Mouse (Mus musculus) heart, postnatal 25 days (tissue): ENCODE measurements around the gene Dph7. TPM values are rescaled to one million over a fixed set of nuclear protein-coding genes. Genes with fewer than 3 reads are reported as not detected.
"Not testable (repeated sequence)": the region's sequence is repeated elsewhere in the genome, so short reads cannot be mapped to it uniquely, and the experiment has no call there.

Source experiments
- DNase-seq: peaks from one replicate; pipeline ENCODE4 v3.0.0; 2022; ENCODE audit warnings: low spot score
- intact Hi-C: fragments of 180-260 bp; cut with DNase I; formaldehyde crosslinking; loops from one replicate; pipeline ENCODE4 v1.15.1; 2025
- microRNA-seq: library from miRNA; unstranded; fragments of <30 nt; microRNA quantifications from one replicate; pipeline ENCODE4 v1.2.0, GENCODE M21; 2022
- total RNA-seq, 2 experiments: library from RNA; stranded (reverse); gene quantifications; 2 replicates each; pipeline ENCODE4 v1.2.3; 2021

Gene Dph7
- total RNA-seq, 2 experiments from 2014 or later = 3.3 to 4.0 TPM

DNA sequence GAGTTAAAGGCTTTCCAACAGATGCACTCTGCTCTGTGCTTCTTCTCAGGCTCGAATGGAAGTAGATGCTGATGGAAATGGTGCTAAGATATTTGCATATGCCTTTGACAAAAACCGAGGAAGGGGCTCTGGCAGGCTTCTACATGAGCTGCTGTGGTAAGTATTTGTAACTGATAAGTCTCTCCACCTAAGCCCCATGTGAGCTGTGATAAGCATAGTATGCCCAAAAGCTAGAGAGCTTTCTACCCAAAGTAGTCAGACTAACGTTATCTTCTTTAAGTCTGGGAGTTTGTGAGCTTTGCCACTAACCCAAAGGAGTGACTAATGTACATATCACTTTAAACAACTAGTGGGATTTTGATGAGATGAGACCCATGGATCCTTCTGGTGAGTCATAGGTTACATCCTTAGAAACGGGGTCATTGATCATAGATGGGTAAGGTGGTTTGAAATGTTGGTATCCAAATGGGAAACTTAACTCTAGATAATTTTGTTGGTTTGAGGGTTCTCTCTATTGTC is 9.6 kb upstream of the Dph7 start:
- no peak for DNase-seq

GRCm38 (mm10) chr2:24960910-24961309 is 1.3 kb upstream of the Dph7 start:
- intact Hi-C loops = loop anchor here (10.0 kb wide), 1 partner anchor 224 kb away; the partner anchor contains the start of gene Nrarp
- no peak for DNase-seq

More for the DNA sequence above, 9.6 kb upstream of the Dph7 start:
- intact Hi-C loops = no loop called here

GRCm38 (mm10) chr2:24970386-24970785 is 8.2 kb downstream of the Dph7 start:
- no peak for DNase-seq
- intact Hi-C loops = no loop called here

GRCm38 (mm10) chr2:24974452-24974851 is 12.3 kb downstream of the Dph7 start:
- intact Hi-C loops = not testable (repeated sequence)

DNA sequence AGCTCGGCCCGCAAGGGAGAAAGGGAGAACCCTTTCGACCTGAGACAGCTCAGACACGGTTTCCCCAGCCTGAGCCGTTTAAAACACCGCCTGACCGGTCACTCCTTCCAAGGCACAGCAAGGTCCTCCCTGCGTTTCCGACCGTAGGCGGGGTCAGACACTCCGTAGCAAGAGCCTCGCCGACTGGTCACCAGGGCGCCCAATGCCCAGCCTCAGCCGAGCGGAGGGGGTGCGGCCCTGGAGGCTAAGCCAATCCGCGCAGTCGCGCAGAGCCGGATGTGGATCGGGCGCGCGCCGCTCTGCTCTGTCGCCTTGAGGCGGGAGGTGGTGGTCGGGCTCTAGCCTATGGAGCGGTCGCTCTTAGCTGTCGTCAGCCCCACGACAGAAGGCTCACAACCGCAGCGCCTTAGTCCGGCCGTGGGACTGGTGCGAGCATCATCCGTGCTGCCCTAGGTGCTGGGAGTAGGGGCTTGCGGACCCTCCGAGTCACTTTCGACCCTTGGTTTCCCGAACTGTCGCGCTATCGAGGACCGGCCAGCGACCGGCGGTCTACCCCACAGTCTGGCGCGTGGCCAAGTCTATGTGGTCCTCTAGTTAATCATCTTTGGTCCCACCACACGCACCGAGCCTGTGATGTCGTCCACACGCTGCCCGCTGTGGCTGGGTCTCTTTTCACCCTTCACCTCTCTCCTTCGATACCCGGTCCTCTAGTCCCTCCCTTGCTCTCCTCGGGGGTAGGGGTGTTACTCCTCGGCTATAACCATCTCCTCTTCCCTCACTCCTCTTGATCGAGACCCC is 12.9 kb downstream of the Dph7 start, which contains the start of gene Mrpl41:
TSS of gene Mrpl41 (minus strand) at position 193 of the 798 bp plus-strand sequence.
- intact Hi-C loops = no loop called here
- DNase-seq = peak; percentile 97

More at GRCm38 (mm10) chr2:24974452-24974851, 12.3 kb downstream of the Dph7 start:
- DNase-seq = not testable (repeated sequence)

DNA sequence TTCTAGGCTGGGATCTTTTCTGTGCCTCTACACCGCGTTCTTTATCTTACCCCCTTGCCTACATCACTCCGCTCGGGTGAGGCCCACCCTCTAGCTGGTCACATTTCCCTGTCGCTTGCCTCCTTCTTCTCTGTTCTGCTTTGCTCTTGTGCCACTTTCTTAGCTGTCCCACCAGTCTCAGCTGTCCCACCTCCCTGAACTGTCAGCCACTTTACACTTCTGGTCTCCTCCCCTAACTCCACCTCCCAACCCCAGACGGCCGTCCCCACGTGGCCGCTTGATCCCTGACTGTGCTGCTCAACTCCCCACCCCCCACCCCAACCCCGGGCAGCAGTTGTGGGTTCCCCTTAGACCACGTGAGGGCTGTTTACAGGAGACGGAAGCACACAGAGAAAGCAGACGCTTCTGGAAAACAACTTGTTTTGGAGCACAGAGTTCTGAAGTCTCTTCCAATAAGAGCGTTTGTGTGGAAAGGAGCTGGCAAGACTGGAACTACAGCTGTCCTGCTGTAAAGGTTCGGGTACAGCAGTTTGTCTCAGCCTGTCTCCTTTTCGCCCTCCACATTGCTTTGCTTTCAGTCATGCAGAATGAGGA is 13.6 kb downstream of the Dph7 start, which contains the start of gene Pnpla7:
TSS of gene Pnpla7 (plus strand) at position 330 of the 594 bp plus-strand sequence.
- peak; percentile 72 for DNase-seq
- intact Hi-C loops = no loop called here

DNA sequence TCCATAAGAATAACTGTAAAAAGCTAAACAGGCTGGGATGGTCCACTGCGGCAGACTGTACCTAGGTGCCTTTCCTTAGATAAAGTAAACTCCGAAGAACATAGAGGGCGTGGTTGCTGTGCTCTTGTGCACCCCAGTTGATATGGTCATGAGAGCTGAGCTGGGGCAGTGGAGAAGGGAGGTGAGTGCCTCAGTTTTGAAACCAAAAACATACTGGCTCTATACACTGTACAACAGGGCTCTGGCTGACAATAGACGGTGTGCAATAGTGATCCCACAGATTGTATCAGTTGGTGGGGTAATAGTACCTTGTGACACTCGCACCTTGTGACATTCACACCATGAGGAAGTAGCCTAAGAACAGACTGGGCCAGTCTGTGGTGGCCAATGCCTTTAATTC is 14.8 kb downstream of the Dph7 start:
- intact Hi-C loops = no loop called here
- no peak for DNase-seq

DNA sequence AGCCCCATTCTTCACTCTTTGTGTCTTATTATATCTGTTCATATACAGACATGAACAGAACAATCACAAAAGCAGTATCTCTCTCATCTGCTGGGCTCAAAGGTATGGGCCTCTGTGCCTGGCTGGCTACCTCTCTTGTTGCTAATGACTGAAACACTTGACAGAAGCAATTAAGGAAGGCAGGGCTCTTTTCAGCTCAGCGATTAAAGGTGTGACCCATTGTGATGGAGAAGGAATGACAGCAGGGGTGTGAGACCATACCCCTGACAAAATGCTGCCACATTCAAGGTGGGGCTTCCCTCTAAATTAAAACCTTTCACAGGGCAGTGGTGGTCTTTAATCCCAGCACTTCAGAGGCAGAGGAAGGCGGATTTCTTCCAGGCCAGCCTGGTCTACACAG is 25.6 kb downstream of the Dph7 start:
- no peak for DNase-seq
- intact Hi-C loops = no loop called here

- DNase-seq = no peak
- intact Hi-C loops = no loop called here
Measured at GRCm38 (mm10) chr2:24995332-24995731, 33.1 kb downstream of the Dph7 start.

- no peak for DNase-seq
- intact Hi-C loops = no loop called here
Measured at GRCm38 (mm10) chr2:24996471-24996870, 34.3 kb downstream of the Dph7 start.

- no peak for DNase-seq
Measured at GRCm38 (mm10) chr2:25000544-25001235, 38.5 kb downstream of the Dph7 start.

GRCm38 (mm10) chr2:25003946-25004786 is 42.0 kb downstream of the Dph7 start:
- no peak for DNase-seq
- intact Hi-C loops = no loop called here

More at GRCm38 (mm10) chr2:25000544-25001235, 38.5 kb downstream of the Dph7 start:
- intact Hi-C loops = no loop called here

GRCm38 (mm10) chr2:25006767-25007166 is 44.6 kb downstream of the Dph7 start:
- intact Hi-C loops = no loop called here
- no peak for DNase-seq

- intact Hi-C loops = no loop called here
- DNase-seq = no peak
Measured at GRCm38 (mm10) chr2:25008250-25008649, 46.0 kb downstream of the Dph7 start.

Small RNA genes within 50 kb of the gene (microRNA-seq; reads per million reads assigned to microRNA genes)
- gene Gm22875 = not detected

Other genes with a start within 250 kb of the Dph7 start
- under 1 TPM in 1 of 2 experiments, not detected in 1; 0.03 TPM for gene Cacna1b, start 199.2 kb upstream of the Dph7 start, total RNA-seq
- 10 to 100 TPM; 31.6 to 36.5 TPM for gene Ehmt1, start 42.8 kb upstream of the Dph7 start, total RNA-seq
- gene Arrdc1, start 27.1 kb upstream of the Dph7 start, total RNA-seq = 1 to 10 TPM; 5.3 to 6.6 TPM
- gene Zmynd19, start 12.6 kb upstream of the Dph7 start, total RNA-seq = 10 to 100 TPM; 16.7 to 16.8 TPM
- 100 to 1,000 TPM in 1 of 2 experiments, 10 to 100 TPM in 1; 98.7 to 101 TPM for gene Mrpl41, start 12.7 kb downstream of the Dph7 start, total RNA-seq
- 10 to 100 TPM; 22.2 to 23.3 TPM for gene Pnpla7, start 13.6 kb downstream of the Dph7 start, total RNA-seq
- 10 to 100 TPM; 19.8 to 21.2 TPM for gene Nsmf, start 92.0 kb downstream of the Dph7 start, total RNA-seq
- gene Entpd8, start 117.9 kb downstream of the Dph7 start, total RNA-seq = not detected
- gene Noxa1, start 132.7 kb downstream of the Dph7 start, total RNA-seq = not detected
- 10 to 100 TPM in 1 of 2 experiments, 1 to 10 TPM in 1; 7.2 to 11.5 TPM for gene Nrarp, start 218.4 kb downstream of the Dph7 start, total RNA-seq
- 1 to 10 TPM; 4.1 to 4.2 TPM for gene Tor4a, start 234.5 kb downstream of the Dph7 start, total RNA-seq
- 10 to 100 TPM; 36.1 to 40.6 TPM for gene Nelfb, start 249.1 kb downstream of the Dph7 start, total RNA-seq